Mouse (Mus musculus) forebrain, embryonic 14.5 days (tissue): ENCODE measurements around the gene Clec2h. TPM values are rescaled to one million over a fixed set of nuclear protein-coding genes. Genes with fewer than 3 reads are reported as not detected.
A peak's percentile ranks its signal among the peaks of the same experiment; 100 is the strongest.
"Not testable (repeated sequence)": the region's sequence is repeated elsewhere in the genome, so short reads cannot be mapped to it uniquely, and the experiment has no call there.

ENCODE experiments used
- ATAC-seq: fragments of 200-750 bp; cut with Nextera tagmentation; 2 replicates; pipeline ENCODE4 v1.8.0; 2017; ENCODE audit warnings: mild to moderate bottlenecking, moderate library complexity
- DNase-seq: peaks from one replicate; pipeline ENCODE4 v3.0.0-alpha.2; 2015; ENCODE audit warnings: low spot score
- H3K27ac ChIP-seq: fragments of 300-500 bp; sonication (generic); 2 replicates; pipeline ENCODE4 v1.5.1; 2014; ENCODE audit warnings: low read depth, mild to moderate bottlenecking, control low read depth, low read length, moderate library complexity
- H3K27me3 ChIP-seq: fragments of 300-500 bp; sonication (generic); replicated peaks from 2 replicates; pipeline ENCODE4 v1.6.1; 2014; ENCODE audit warnings: low read length, control low read depth, mixed read lengths; ENCODE audit not compliant: control insufficient read depth, insufficient read depth
- H3K36me3 ChIP-seq: fragments of 300-500 bp; sonication (generic); 2 replicates; pipeline ENCODE4 v1.6.1; 2014; ENCODE audit warnings: low read length, control low read depth; ENCODE audit not compliant: control insufficient read depth, insufficient read depth
- H3K4me1 ChIP-seq: fragments of 300-500 bp; sonication (generic); 2 replicates; pipeline ENCODE4 v1.6.1; 2014; ENCODE audit warnings: antibody characterized with exemption, low read length, control low read depth; ENCODE audit not compliant: control insufficient read depth, insufficient read depth
- H3K4me2 ChIP-seq: fragments of 300-500 bp; sonication (generic); 2 replicates; pipeline ENCODE4 v1.6.1; 2014; ENCODE audit warnings: mild to moderate bottlenecking, control low read depth, low read length
- H3K4me3 ChIP-seq: fragments of 300-500 bp; sonication (generic); 2 replicates; pipeline ENCODE4 v1.5.1; 2014; ENCODE audit warnings: low read depth, low read length, control low read depth
- H3K9ac ChIP-seq: fragments of 300-500 bp; sonication (generic); 2 replicates; pipeline ENCODE4 v1.6.1; 2014; ENCODE audit warnings: mild to moderate bottlenecking, low read length, control low read depth, moderate library complexity
- H3K9me3 ChIP-seq: fragments of 300-500 bp; sonication (generic); replicated peaks from 2 replicates; pipeline ENCODE4 v1.6.1; 2016; ENCODE audit warnings: low read length, control low read depth, mixed read lengths; ENCODE audit not compliant: control insufficient read depth
- WGBS: fragments of 180-500 bp; shearing (Covaris S2); extraction: QIAGEN DNeasy Blood & Tissue Kit; methylation state at CpG from one replicate; pipeline ENCODE4 v1.1.7; 2014; 5-methylcytosine and 5-hydroxymethylcytosine counted together
- polyA plus RNA-seq: library from polyadenylated mRNA; unstranded; fragments of >200 nt; fragmentation: Nextera tagmentation; extraction: Ambion mirVana; gene quantifications from 2 replicates; pipeline ENCODE4 v1.2.1, GENCODE M21; 2014

The Clec2h gene
- polyA plus RNA-seq, result not detected in 2 replicates

DNA sequence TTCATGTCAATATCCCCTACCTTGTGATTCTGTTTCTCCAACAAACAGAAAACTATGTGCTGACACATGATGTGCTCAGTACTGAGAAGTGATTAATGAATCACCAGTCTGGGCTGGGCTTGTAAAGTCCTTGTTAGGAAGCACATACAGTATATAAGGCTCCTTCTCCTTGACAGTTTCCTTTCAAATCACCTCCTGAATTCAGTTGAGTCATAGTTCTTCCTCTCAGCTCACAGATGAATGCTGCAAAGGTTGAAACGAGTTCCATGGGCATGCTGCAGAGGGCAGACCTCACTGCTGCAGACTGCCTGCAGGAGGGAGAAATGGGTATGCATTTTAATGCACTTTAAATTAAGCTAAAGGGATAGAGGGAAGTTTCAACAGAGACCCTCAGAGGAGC, at the start of gene Clec2h:
Clec2h (plus strand) TSS at position 180 of the 400 bp plus-strand sequence.
- H3K36me3 ChIP-seq, result no peaks in the 10 kb centered on the region
- 3% methylated on average over 1 of the region's 1 CpGs for WGBS
- no peak for DNase-seq
- no peaks in the 10 kb centered on the region for H3K4me1 ChIP-seq
- no peak within 1 kb of the TSS for H3K4me2 ChIP-seq
- H3K9me3 ChIP-seq, result no peaks in the 10 kb centered on the region
- H3K9ac ChIP-seq, result no peak within 1 kb of the TSS
- H3K27ac ChIP-seq, result no peak within 1 kb of the TSS
- H3K4me3 ChIP-seq, result no peak within 1 kb of the TSS
- no peaks in the 10 kb centered on the region for H3K27me3 ChIP-seq
- no peak for ATAC-seq

DNA sequence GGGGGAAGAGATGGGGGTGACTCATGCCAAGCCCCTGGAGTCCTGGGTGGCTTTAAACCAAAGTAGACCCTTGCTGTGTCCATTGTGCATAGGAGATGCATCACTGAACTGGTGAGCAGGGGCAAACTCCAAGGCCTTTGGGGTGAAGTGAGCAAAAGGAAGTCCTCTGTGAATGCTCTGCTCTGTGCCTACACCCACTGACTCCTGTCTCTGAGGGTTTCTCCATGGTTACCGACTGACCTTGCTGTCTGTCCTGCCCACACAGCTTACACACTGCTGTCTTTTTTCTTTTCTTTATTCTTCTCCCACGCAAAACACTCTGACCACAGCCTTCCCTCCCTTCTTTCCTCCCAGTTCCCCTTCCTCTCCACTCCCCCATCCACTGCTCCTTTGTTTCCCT, 39.5 kb upstream of the Clec2h start:
- Histone ChIP-seq H3K27ac (no peak overlapping the region), H3K36me3 (no peaks in the 10 kb centered on the region), H3K9me3 (no peaks in the 10 kb centered on the region), H3K4me3 (no peak overlapping the region), H3K4me1 (no peaks in the 10 kb centered on the region), H3K27me3 (no peaks in the 10 kb centered on the region), H3K4me2 (no peak overlapping the region), H3K9ac (no peak overlapping the region)
- DNase-seq, result no peak
- 56% methylated on average over 2 of the region's 2 CpGs for WGBS
- no peak for ATAC-seq

DNA sequence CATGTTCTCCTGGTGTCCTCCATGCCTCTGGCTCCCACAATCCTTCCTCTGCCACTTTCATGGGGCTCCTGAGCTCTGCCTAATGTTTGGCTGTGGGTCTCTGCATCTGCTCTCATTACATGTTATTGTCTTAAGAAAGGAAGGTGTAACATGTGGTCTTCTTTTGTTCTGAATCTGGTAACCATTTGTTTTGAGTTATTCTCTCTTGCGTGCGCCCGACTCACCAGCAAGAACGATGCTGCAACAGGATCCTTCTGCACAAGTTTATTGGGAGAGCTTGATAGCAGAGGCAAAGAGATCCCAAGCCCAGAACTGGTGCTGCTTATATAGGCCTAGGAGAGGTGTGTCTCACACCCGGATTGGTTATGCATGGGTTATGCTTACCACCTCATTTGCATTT, 38.8 kb upstream of the Clec2h start, which contains the start of gene Klrb1a:
Klrb1a (minus strand) TSS at position 101 of the 400 bp plus-strand sequence.
- not testable (repeated sequence) for H3K4me2 ChIP-seq, H3K27ac ChIP-seq, H3K9ac ChIP-seq, ATAC-seq, H3K9me3 ChIP-seq, H3K36me3 ChIP-seq, H3K4me3 ChIP-seq, DNase-seq, H3K27me3 ChIP-seq, H3K4me1 ChIP-seq
- 97% methylated on average over 5 of the region's 5 CpGs for WGBS

DNA sequence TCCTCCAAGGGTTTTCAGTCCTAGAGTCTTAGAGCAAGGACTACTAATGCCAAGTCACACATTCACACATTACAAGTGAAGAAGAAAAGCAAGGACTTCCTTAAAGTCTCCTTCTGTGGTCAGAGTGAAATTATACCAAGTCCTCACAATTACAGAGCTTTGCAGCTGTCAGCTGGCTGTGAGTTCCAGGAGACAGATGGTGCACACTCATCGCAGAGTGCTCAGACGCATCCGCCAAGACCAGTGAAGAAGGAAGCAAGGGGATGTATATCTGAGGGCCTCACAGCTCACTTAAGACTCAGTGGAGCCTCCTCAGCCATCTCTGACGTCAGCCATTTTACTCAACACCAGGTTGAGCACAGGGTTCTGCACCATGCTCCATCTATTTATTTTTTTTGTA, 37.8 kb upstream of the Clec2h start:
- 92% methylated on average over 4 of the region's 4 CpGs for WGBS

DNA sequence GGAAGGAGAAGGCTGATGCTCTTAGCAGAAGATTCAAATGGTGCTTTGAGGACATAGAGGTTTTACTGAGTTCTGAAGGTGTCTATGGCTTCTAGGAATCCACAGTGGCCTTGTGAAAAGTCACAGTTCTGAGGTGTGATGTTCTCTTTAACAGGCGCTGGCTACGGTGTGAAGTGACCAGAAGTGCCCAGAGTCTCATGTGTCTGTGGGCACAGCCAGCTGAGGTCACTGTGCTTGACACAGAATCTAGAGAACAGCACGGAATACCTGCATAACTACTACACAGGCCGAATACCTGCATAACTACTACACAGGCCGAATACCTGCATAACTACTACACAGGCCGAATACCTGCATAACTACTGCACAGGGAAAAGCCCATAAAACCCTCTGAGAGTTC, 36.9 kb upstream of the Clec2h start:
- H3K4me1 ChIP-seq, H3K4me2 ChIP-seq, H3K4me3 ChIP-seq, H3K36me3 ChIP-seq, H3K9ac ChIP-seq, ATAC-seq, H3K27me3 ChIP-seq, DNase-seq, H3K27ac ChIP-seq, H3K9me3 ChIP-seq: not testable (repeated sequence)
- 95% methylated on average over 6 of the region's 6 CpGs for WGBS

More for the DNA sequence above, 37.8 kb upstream of the Clec2h start:
- no peaks in the 10 kb centered on the region for H3K9me3 ChIP-seq
- H3K9ac ChIP-seq, result no peak overlapping the region
- ATAC-seq (no peak), DNase-seq (no peak)
- H3K4me1 ChIP-seq, result no peaks in the 10 kb centered on the region
- no peaks in the 10 kb centered on the region for H3K36me3 ChIP-seq
- no peak overlapping the region for H3K27ac ChIP-seq
- no peaks in the 10 kb centered on the region for H3K27me3 ChIP-seq
- H3K4me3 ChIP-seq, result no peak overlapping the region
- no peak overlapping the region for H3K4me2 ChIP-seq

DNA sequence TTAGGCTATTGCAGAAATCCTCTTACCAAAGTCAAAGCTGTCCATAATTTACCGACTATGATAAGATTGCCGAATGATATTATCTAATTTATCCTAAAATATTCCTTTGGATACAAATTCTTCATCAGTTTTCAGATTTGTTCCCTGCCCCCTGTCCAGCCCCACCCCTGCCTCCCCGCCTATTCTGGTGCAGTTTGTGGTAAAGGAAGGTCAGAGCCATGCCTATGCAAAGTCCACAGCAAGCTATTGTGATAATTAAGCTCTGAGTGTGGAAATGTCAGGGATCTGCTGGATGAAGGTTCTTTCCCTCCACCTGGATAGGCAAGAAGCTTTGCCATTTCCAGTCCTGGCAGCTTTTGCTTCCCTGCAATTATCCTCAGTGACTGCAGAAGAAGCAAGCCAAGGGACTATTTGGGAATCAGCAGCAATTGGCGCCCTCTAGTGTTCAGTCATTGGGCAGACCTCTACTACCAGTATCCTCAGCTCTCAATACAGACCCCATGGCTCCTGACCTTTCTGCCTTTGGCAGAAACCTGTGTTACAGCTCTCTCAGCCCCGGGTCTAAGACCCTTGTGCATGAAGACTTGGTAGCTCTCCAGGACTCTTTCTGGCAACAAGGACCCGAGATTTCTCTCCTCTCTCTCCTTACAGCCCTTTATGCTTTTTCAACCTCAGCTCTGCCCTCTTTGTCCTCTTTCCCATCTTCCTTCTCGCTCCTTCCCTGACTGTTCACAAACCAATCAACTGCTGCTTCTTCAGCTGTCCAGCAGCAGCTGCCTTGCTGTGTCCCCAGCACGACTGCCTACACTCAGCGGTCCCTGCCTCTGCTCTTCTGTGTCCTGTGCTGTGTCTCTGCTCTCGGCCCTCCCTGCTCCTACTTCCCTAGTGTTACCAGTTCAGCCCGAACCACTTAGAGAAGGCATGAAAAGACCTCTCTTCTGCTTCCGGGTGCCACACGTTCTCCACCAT, 32.1 kb upstream of the Clec2h start:
- not testable (repeated sequence) for H3K4me1 ChIP-seq, H3K9ac ChIP-seq, H3K36me3 ChIP-seq, H3K4me3 ChIP-seq, H3K27me3 ChIP-seq, H3K9me3 ChIP-seq, H3K27ac ChIP-seq, H3K4me2 ChIP-seq
- ATAC-seq (peak; percentile 95), DNase-seq (peak; percentile 87)
- 56% methylated on average over 12 of the region's 13 CpGs for WGBS

DNA sequence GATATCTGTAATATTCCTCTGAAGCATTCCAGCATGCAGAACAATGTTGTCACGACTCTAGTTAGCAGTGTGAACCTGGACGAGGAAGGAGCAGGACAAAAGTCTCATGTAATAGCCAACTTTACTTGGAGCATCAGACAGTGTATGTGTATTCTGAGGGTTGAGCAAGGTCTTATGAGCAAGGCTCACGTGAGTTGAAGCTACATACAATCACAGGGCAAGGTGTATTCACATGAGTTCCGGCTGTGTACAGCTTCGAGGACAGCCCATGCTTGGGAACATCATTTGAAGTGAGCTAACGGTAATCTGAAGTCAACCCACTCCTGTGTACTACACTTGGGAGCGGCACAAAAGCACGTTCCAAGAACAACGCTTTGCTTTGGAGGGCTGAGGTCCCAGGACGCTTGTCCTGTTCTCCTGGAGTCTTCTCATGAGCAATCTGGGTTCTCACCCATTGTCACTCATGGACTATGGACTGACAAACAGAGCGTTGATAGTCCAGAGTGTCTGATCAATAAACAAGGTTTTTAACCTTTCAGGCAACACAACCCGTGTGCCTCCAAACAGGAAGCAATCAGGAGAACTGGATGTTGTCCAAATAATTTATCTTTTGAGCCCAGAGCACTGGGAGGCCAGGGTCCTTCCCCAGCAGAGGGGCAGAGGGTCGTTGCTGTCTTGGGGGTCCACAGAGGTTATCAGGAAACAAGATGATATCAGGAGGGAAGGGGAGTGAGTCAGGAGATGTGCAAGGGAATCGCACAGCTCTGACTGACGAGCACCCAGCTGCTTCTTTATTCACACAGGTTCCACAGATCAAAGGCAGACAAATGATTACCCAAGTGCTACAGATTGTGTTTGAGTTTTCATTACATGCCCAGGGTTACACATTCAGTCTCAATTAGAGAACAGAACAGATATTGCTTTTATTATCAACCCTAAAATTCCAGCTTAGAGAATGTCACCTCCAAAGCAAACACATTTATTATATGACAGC, 31.0 kb upstream of the Clec2h start:
- DNase-seq, H3K27me3 ChIP-seq, H3K4me3 ChIP-seq, H3K36me3 ChIP-seq, H3K27ac ChIP-seq, H3K4me2 ChIP-seq, H3K4me1 ChIP-seq, ATAC-seq, H3K9me3 ChIP-seq, H3K9ac ChIP-seq: not testable (repeated sequence)
- 83% methylated on average over 15 of the region's 15 CpGs for WGBS

DNA sequence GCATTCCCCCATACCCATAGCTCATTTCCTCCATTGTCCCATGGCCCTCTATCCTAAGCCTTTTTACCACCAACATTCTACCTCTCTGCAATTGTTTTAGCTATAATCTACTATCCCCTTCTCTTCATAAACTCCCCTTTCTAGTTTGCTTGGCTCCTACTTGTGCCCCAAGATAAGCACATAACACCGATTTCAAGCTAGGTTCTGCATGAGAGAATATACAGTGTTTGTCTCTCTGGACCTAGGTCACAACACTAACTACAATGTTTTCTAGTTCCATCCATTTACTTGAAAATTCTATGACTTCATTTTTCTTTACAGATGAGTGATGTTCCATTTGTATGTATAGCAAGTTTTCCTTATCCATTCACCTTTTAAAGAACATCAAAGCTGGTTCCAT, 21.5 kb upstream of the Clec2h start:
- H3K4me3 ChIP-seq, result no peak overlapping the region
- 91% methylated on average over 1 of the region's 1 CpGs for WGBS
- no peak overlapping the region for H3K4me2 ChIP-seq
- H3K9me3 ChIP-seq, result 0 out of 2 replicates have a peak, but pooled peaks cover 3% of the 10 kb centered on the region
- ATAC-seq (no peak), DNase-seq (no peak)
- no peaks in the 10 kb centered on the region for H3K27me3 ChIP-seq
- H3K27ac ChIP-seq, result no peak overlapping the region
- H3K9ac ChIP-seq, result no peak overlapping the region
- H3K4me1 ChIP-seq, result no peaks in the 10 kb centered on the region
- no peaks in the 10 kb centered on the region for H3K36me3 ChIP-seq
